Mouse (Mus musculus) stomach, adult 2 months (tissue): Measurements from ENCODE around the gene Nhlrc3. TPM values are rescaled to one million over a fixed set of nuclear protein-coding genes. Genes with fewer than 3 reads are reported as not detected.

Experiments used
- polyA plus RNA-seq: library from polyadenylated mRNA; depleted of rRNA; stranded (reverse); fragments of >200 nt; gene quantifications from 2 replicates; pipeline ENCODE4 v1.2.3, GENCODE M21; 2012; rRNA removed

The Nhlrc3 gene
- 3.0 and 4.5 TPM in 2 replicates for polyA plus RNA-seq

DNA sequence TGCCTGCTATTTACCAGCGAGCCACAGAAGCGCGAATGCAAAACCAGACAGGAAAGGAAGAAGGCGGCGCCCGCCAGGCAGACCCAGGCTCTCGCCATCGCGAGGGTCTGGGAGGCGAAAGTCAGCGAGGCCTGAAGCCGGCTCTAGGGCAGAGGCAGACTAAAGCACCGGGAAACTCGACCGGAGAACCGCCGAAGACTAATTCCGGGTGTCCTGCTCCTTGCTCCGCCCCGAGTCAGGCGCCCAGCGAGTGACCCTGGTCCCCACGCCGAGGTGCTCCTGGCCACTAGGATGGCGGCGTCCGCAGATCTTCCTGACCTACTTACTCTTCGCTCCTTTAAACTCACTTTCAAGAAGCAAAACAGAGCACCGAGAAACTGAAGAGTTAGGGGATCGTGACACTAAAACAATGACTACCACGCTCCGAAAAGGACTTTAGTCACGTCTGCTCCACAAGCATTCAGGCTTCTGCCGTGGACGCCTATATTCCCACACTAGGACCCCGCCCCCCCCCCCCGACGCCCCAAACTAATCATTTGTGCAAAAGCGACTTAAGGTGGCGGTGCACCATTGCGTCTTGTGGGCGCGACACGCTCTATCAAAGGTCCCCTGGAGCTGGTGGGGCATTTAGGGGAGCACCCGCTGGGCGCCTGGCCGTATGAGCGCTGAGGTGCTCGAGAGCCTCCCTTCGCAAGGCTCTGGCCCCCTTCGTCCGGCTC lies at the start of gene Nhlrc3, which contains the start of gene Proser1:
TSS of gene Nhlrc3 (minus strand) at position 287 of the 719 bp plus-strand sequence.
TSS of gene Proser1 (plus strand) at position 621 of the 719 bp plus-strand sequence.

DNA sequence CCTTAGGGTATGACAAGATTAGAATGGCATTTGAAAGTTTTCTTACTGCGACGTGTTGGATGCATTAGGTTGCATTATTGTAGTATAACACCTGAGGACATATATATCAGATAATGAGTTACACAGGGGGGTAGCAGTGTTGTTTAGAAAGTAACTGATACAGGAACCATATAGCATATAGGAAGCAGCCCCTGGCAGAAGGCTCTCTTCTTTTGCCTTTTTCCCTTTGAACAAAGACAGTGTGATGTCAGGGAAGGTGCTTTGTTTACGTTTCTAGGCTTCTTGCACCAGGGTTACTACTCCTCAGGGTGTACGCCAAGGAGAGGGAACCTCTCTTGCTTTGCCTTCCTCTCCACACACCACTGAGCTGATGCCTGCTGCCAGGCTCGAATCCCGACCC lies 25.2 kb upstream of the Nhlrc3 start, which contains the start of gene Stoml3:
TSS of gene Stoml3 (plus strand) at position 301 of the 400 bp plus-strand sequence.

Other genes with a start within 250 kb of the Nhlrc3 start
- gene Proser1, start 334 bp upstream of the Nhlrc3 start, polyA plus RNA-seq: 14.1 and 15.6 TPM in 2 replicates
- not detected in 2 replicates for gene Stoml3, start 25.3 kb upstream of the Nhlrc3 start, polyA plus RNA-seq
- 3.1 and 3.5 TPM in 2 replicates for gene Frem2, start 194.0 kb upstream of the Nhlrc3 start, polyA plus RNA-seq